Mouse (Mus musculus): ENCODE measurements at regions not wholly inside any gene's neighbourhood (a gene's known extent, or its start where the extent isn't known, plus 50 kb on each side); places are given as distances from the start of the nearest gene placed in this dataset.

GRCm38 (mm10) chr3:117076734-117077133 is 107.9 kb upstream of the Palmd start:
- H3K9me3 ChIP-seq (replicated peaks; ENCODE audit: control insufficient read depth, insufficient read depth, low read length, poor library complexity, severe bottlenecking), result no peaks in the 10 kb centered on the region
- no peaks in the 10 kb centered on the region for H3K36me3 ChIP-seq (ENCODE audit: control insufficient read depth, insufficient read depth, low read length, poor library complexity, severe bottlenecking)
- H3K9ac ChIP-seq (ENCODE audit: low read depth, poor library complexity, severe bottlenecking), result no peak overlapping the region
- H3K4me3 ChIP-seq (ENCODE audit: low read depth, low read length), result no peak overlapping the region
- no peaks in the 10 kb centered on the region for H3K4me1 ChIP-seq (ENCODE audit: control insufficient read depth, insufficient read depth, low read length)
- no peaks in the 10 kb centered on the region for H3K27me3 ChIP-seq (ENCODE audit: control insufficient read depth, insufficient read depth, low read length, poor library complexity, severe bottlenecking)
- TF ChIP-seq CTCF (IDR thresholded peaks at IDR 0.05; ENCODE audit: low read depth, low read length) (no peak), POLR2A (IDR thresholded peaks at IDR 0.05; ENCODE audit: insufficient read depth, low read length) (no peak), EP300 (IDR thresholded peaks at IDR 0.05; ENCODE audit: insufficient read depth, low read depth, low read length) (no peak)
- H3K27ac ChIP-seq (ENCODE audit: insufficient read depth, low read length), result no peak overlapping the region

GRCm38 (mm10) chr3:117073399-117073798 is 104.6 kb upstream of the Palmd start:
- H3K27ac ChIP-seq (ENCODE audit: insufficient read depth, low read length), result no peak overlapping the region
- H3K4me3 ChIP-seq (ENCODE audit: low read depth, low read length), result no peak overlapping the region
- H3K4me1 ChIP-seq (ENCODE audit: control insufficient read depth, insufficient read depth, low read length), result no peaks in the 10 kb centered on the region
- no peak overlapping the region for H3K9ac ChIP-seq (ENCODE audit: low read depth, poor library complexity, severe bottlenecking)
- TF ChIP-seq POLR2A (IDR thresholded peaks at IDR 0.05; ENCODE audit: insufficient read depth, low read length) (no peak), CTCF (IDR thresholded peaks at IDR 0.05; ENCODE audit: low read depth, low read length) (no peak), EP300 (IDR thresholded peaks at IDR 0.05; ENCODE audit: insufficient read depth, low read depth, low read length) (no peak)
- H3K9me3 ChIP-seq (replicated peaks; ENCODE audit: control insufficient read depth, insufficient read depth, low read length, poor library complexity, severe bottlenecking), result no peaks in the 10 kb centered on the region
- H3K36me3 ChIP-seq (ENCODE audit: control insufficient read depth, insufficient read depth, low read length, poor library complexity, severe bottlenecking), result no peaks in the 10 kb centered on the region
- no peaks in the 10 kb centered on the region for H3K27me3 ChIP-seq (ENCODE audit: control insufficient read depth, insufficient read depth, low read length, poor library complexity, severe bottlenecking)

GRCm38 (mm10) chr3:117072998-117073397 is 104.2 kb upstream of the Palmd start:
- Histone ChIP-seq H3K27ac (ENCODE audit: insufficient read depth, low read length) (no peak overlapping the region), H3K36me3 (ENCODE audit: control insufficient read depth, insufficient read depth, low read length, poor library complexity, severe bottlenecking) (no peaks in the 10 kb centered on the region), H3K9ac (ENCODE audit: low read depth, poor library complexity, severe bottlenecking) (no peak overlapping the region), H3K27me3 (ENCODE audit: control insufficient read depth, insufficient read depth, low read length, poor library complexity, severe bottlenecking) (no peaks in the 10 kb centered on the region), H3K9me3 (replicated peaks; ENCODE audit: control insufficient read depth, insufficient read depth, low read length, poor library complexity, severe bottlenecking) (no peaks in the 10 kb centered on the region), H3K4me3 (ENCODE audit: low read depth, low read length) (no peak overlapping the region), H3K4me1 (ENCODE audit: control insufficient read depth, insufficient read depth, low read length) (no peaks in the 10 kb centered on the region)
- TF ChIP-seq EP300 (IDR thresholded peaks at IDR 0.05; ENCODE audit: insufficient read depth, low read depth, low read length) (no peak), POLR2A (IDR thresholded peaks at IDR 0.05; ENCODE audit: insufficient read depth, low read length) (no peak), CTCF (IDR thresholded peaks at IDR 0.05; ENCODE audit: low read depth, low read length) (no peak)

- Histone ChIP-seq H3K9ac (ENCODE audit: low read depth, poor library complexity, severe bottlenecking) (no peak overlapping the region), H3K27ac (ENCODE audit: insufficient read depth, low read length) (no peak overlapping the region), H3K36me3 (ENCODE audit: control insufficient read depth, insufficient read depth, low read length, poor library complexity, severe bottlenecking) (no peaks in the 10 kb centered on the region), H3K9me3 (replicated peaks; ENCODE audit: control insufficient read depth, insufficient read depth, low read length, poor library complexity, severe bottlenecking) (no peaks in the 10 kb centered on the region), H3K4me1 (ENCODE audit: control insufficient read depth, insufficient read depth, low read length) (no peaks in the 10 kb centered on the region), H3K27me3 (ENCODE audit: control insufficient read depth, insufficient read depth, low read length, poor library complexity, severe bottlenecking) (no peaks in the 10 kb centered on the region), H3K4me3 (ENCODE audit: low read depth, low read length) (no peak overlapping the region)
- TF ChIP-seq POLR2A (IDR thresholded peaks at IDR 0.05; ENCODE audit: insufficient read depth, low read length) (no peak), EP300 (IDR thresholded peaks at IDR 0.05; ENCODE audit: insufficient read depth, low read depth, low read length) (no peak), CTCF (IDR thresholded peaks at IDR 0.05; ENCODE audit: low read depth, low read length) (no peak)
Measured at GRCm38 (mm10) chr3:117071851-117072250, 103.1 kb upstream of the Palmd start.

GRCm38 (mm10) chr3:117067470-117068053 is 98.8 kb upstream of the Palmd start:
- H3K27ac ChIP-seq (ENCODE audit: insufficient read depth, low read length), result no peak overlapping the region
- no peaks in the 10 kb centered on the region for H3K36me3 ChIP-seq (ENCODE audit: control insufficient read depth, insufficient read depth, low read length, poor library complexity, severe bottlenecking)
- H3K27me3 ChIP-seq (ENCODE audit: control insufficient read depth, insufficient read depth, low read length, poor library complexity, severe bottlenecking), result no peaks in the 10 kb centered on the region

GRCm38 (mm10) chr3:117065904-117066303 is 97.1 kb upstream of the Palmd start:
- H3K36me3 ChIP-seq (ENCODE audit: control insufficient read depth, insufficient read depth, low read length, poor library complexity, severe bottlenecking), result no peaks in the 10 kb centered on the region
- no peaks in the 10 kb centered on the region for H3K9me3 ChIP-seq (replicated peaks; ENCODE audit: control insufficient read depth, insufficient read depth, low read length, poor library complexity, severe bottlenecking)
- no peak overlapping the region for H3K27ac ChIP-seq (ENCODE audit: insufficient read depth, low read length)
- H3K27me3 ChIP-seq (ENCODE audit: control insufficient read depth, insufficient read depth, low read length, poor library complexity, severe bottlenecking), result no peaks in the 10 kb centered on the region
- H3K4me3 ChIP-seq (ENCODE audit: low read depth, low read length), result no peak overlapping the region
- H3K4me1 ChIP-seq (ENCODE audit: control insufficient read depth, insufficient read depth, low read length), result no peaks in the 10 kb centered on the region
- H3K9ac ChIP-seq (ENCODE audit: low read depth, poor library complexity, severe bottlenecking), result no peak overlapping the region
- TF ChIP-seq EP300 (IDR thresholded peaks at IDR 0.05; ENCODE audit: insufficient read depth, low read depth, low read length) (no peak), CTCF (IDR thresholded peaks at IDR 0.05; ENCODE audit: low read depth, low read length) (no peak), POLR2A (IDR thresholded peaks at IDR 0.05; ENCODE audit: insufficient read depth, low read length) (no peak)

More at GRCm38 (mm10) chr3:117067470-117068053, 98.8 kb upstream of the Palmd start:
- no peak overlapping the region for H3K4me3 ChIP-seq (ENCODE audit: low read depth, low read length)
- H3K4me1 ChIP-seq (ENCODE audit: control insufficient read depth, insufficient read depth, low read length), result no peaks in the 10 kb centered on the region
- H3K9me3 ChIP-seq (replicated peaks; ENCODE audit: control insufficient read depth, insufficient read depth, low read length, poor library complexity, severe bottlenecking), result no peaks in the 10 kb centered on the region
- H3K9ac ChIP-seq (ENCODE audit: low read depth, poor library complexity, severe bottlenecking), result no peak overlapping the region
- TF ChIP-seq EP300 (IDR thresholded peaks at IDR 0.05; ENCODE audit: insufficient read depth, low read depth, low read length) (no peak), CTCF (IDR thresholded peaks at IDR 0.05; ENCODE audit: low read depth, low read length) (no peak), POLR2A (IDR thresholded peaks at IDR 0.05; ENCODE audit: insufficient read depth, low read length) (no peak)
